Mouse (Mus musculus): ENCODE data around the gene Napa. TPM values are rescaled to one million over a fixed set of nuclear protein-coding genes. Genes with fewer than 3 reads are reported as not detected.

Napa gene
- 313 TPM for polyA plus RNA-seq (2017; shearing (Covaris generic))

GRCm38 (mm10) chr7:16098021-16099017 is at the start of gene Napa:
TSS of gene Napa (plus strand) at chr7:16098458.

DNA sequence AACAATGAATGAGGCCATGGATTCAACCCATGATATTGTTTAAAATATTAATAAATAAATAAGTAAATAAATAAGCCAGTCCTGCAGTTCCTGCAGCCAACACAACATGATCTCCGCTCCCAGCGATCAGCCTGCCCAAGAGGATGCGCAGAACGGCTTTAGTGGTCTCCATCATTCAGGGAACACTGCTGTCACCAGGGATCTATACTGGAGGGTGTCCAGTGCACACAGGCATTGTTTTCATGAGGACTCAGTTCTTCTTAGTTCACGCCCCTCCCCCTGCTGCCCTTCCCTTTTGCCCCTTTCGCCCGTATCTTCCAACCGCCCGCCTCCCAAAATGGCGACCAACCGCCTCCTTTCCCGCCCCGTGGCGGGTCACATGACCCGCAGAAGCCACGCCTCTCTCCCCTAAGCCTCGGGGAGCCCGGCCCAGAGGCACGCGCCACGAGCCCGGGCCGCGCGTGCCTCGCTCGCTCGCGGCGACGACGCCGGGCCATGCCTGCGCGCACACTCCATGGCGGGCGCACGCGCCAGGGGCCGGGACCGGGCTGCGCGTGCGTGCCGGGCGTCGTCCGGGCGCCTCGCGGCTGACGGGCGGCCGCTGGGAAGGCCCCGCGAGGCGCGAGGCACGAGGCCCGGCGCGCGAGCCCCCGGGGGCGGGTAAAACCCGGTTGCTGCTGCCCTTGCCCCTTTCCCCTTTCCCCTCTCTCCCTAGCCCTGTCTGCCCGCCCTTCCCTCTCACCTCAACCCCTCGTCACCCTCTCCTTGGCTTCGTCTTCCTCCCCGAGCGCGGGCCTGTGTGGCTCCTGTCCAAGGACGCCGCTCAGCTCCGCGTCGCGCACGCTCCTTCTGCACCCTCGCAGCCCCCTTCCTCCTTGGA is 36.8 kb upstream of the Napa start, which contains the start of gene Zfp541:
Gene Zfp541, plus strand, starts transcription at position 596 of the 880 bp plus-strand sequence.

DNA sequence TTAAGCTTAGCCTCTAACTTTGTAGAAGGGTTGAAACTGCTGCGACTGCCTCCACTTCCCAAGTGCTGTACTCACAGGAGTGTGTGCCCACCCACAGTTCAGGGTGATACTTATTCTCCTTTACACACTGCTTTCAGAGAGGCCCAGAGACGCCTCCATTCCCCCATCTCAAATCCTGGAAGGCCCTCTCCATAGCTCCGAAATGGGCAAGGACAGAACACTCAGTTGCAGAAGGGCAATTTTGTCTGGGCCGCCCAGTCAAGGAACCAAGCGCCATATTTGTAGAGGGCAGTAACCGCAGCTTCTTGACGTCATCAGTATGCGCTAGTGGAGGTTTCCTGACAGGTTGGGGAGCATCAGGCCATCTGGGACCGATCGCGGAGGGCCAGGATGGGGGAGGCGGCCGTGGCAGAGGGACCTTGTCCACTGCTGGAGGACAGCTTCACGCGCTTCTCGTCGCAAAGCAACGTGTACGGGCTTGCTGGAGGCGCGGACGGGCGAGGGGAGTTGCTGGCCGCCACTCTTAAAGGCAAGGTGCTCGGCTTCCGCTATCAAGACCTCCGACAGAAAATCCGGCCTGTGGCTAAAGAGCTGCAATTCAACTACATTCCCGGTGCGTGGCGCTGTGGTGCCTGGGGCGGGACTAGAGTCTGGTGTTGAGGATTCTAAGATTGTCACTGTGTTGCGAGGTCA is 21.5 kb downstream of the Napa start, which contains the start of gene Kptn:
Gene Kptn, plus strand, starts transcription at position 327 of the 693 bp plus-strand sequence.

GRCm38 (mm10) chr7:16129421-16129845 is 31.2 kb downstream of the Napa start, which contains the start of gene Slc8a2:
TSS of gene Slc8a2 (plus strand) at chr7:16129826.

Other genes starting within 250 kb of the Napa start
- not detected for gene Crx, start 218.5 kb upstream of the Napa start, polyA plus RNA-seq (2017; shearing (Covaris generic))
- not detected for gene Crxos, start 215.8 kb upstream of the Napa start, polyA plus RNA-seq (2017; shearing (Covaris generic))
- gene Selenow, start 176.1 kb upstream of the Napa start, polyA plus RNA-seq (2017; shearing (Covaris generic)) = 435 TPM
- gene Nop53, start 152.4 kb upstream of the Napa start, polyA plus RNA-seq (2017; shearing (Covaris generic)) = 1,030 TPM
- 0.12 TPM for gene Ehd2, start 130.9 kb upstream of the Napa start, polyA plus RNA-seq (2017; shearing (Covaris generic))
- 7.1 TPM for gene Bicra, start 50.5 kb upstream of the Napa start, polyA plus RNA-seq (2017; shearing (Covaris generic))
- 0.09 TPM for gene Zfp541, start 36.6 kb upstream of the Napa start, polyA plus RNA-seq (2017; shearing (Covaris generic))
- gene Kptn, start 21.4 kb downstream of the Napa start, polyA plus RNA-seq (2017; shearing (Covaris generic)) = 22.3 TPM
- gene Slc8a2, start 31.4 kb downstream of the Napa start, polyA plus RNA-seq (2017; shearing (Covaris generic)) = not detected
- 46.1 TPM for gene Meis3, start 76.6 kb downstream of the Napa start, polyA plus RNA-seq (2017; shearing (Covaris generic))
- 19.8 TPM for gene Dhx34, start 123.6 kb downstream of the Napa start, polyA plus RNA-seq (2017; shearing (Covaris generic))
- gene C5ar2, start 145.7 kb downstream of the Napa start, polyA plus RNA-seq (2017; shearing (Covaris generic)) = not detected
- not detected for gene C5ar1, start 161.1 kb downstream of the Napa start, polyA plus RNA-seq (2017; shearing (Covaris generic))
- gene Inafm1, start 175.2 kb downstream of the Napa start, polyA plus RNA-seq (2017; shearing (Covaris generic)) = 2.5 TPM
- gene Ccdc9, start 188.3 kb downstream of the Napa start, polyA plus RNA-seq (2017; shearing (Covaris generic)) = 108 TPM
- gene Bbc3, start 209.9 kb downstream of the Napa start, polyA plus RNA-seq (2017; shearing (Covaris generic)) = 47.2 TPM